Mouse (Mus musculus): ENCODE results near the gene Csrp1.

DNA sequence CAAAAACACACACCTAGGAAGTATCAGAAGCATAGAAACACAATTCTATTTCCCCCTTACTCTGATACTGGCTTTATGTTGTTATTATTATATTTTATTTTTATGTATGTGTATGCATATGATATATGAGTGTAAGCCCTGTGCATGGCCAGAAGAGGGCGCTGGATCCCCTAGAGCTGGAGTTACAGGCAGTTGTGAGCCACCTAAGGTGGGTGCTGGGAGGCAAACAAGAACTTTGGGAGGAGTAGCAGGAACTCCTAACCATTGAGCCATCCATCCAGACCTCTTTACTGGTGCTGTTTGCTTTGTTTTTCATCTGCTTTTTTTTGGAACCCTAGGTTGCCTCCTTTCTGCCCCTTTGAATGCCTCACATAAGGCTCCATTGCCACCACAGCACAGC, 48.5 kb upstream of the Csrp1 start:
- TF ChIP-seq POLR2A (IDR thresholded peaks at IDR 0.05; ENCODE audit: control insufficient read depth, extremely low read depth, insufficient read depth, low read length, poor library complexity) (no peak), CTCF (IDR thresholded peaks at IDR 0.05; ENCODE audit: borderline replicate concordance, control insufficient read depth, extremely low read depth, insufficient read depth, low read length, poor library complexity) (no peak)

Measured in thymus, adult 2 months (tissue).